Mouse (Mus musculus): ENCODE results near the gene Fam173a. TPM values are rescaled to one million over a fixed set of nuclear protein-coding genes. Genes with fewer than 3 reads are reported as not detected.

Fam173a gene
- polyA plus RNA-seq, 1 experiment, result 135 TPM

GRCm38 (mm10) chr17:25785281-25785745, 7.4 kb downstream of the Fam173a start, which contains the start of gene Haghl:
Haghl (minus strand) TSS chr17:25785673.
- Histone ChIP-seq H3K36me3 (ENCODE audit: control insufficient read depth, insufficient read depth, low read length) (peaks cover 22% of the 10 kb centered on the region), H3K4me1 (ENCODE audit: control insufficient read depth, insufficient read depth, insufficient read length, low read length) (peaks cover 3% of the 10 kb centered on the region; the same call in 1 of the 2 replicates), H3K4me3 (ENCODE audit: low read depth, low read length) (peak within 1 kb of the TSS; percentile 67), H3K27ac (ENCODE audit: insufficient read depth, low read depth, low read length) (no peak within 1 kb of the TSS), H3K27me3 (ENCODE audit: control insufficient read depth, insufficient read depth, low read length) (no peaks in the 10 kb centered on the region)
- TF ChIP-seq POLR2A (IDR thresholded peaks at IDR 0.05; ENCODE audit: low read depth, low read length) (no peak), CTCF (IDR thresholded peaks at IDR 0.05; ENCODE audit: extremely low read depth, insufficient read length, insufficient replicate concordance, low read depth, low read length) (no peak)
- under 1% methylated on average over 23 of the region's 23 CpGs for WGBS

GRCm38 (mm10) chr17:25783861-25784574, 8.7 kb downstream of the Fam173a start:
- 82% methylated on average over 15 of the region's 15 CpGs for WGBS
- Histone ChIP-seq H3K4me3 (ENCODE audit: low read depth, low read length) (no peak overlapping the region), H3K27ac (ENCODE audit: insufficient read depth, low read depth, low read length) (no peak overlapping the region), H3K27me3 (ENCODE audit: control insufficient read depth, insufficient read depth, low read length) (no peaks in the 10 kb centered on the region), H3K4me1 (ENCODE audit: control insufficient read depth, insufficient read depth, insufficient read length, low read length) (peaks cover 3% of the 10 kb centered on the region; the same call in 1 of the 2 replicates), H3K36me3 (ENCODE audit: control insufficient read depth, insufficient read depth, low read length) (peaks cover 31% of the 10 kb centered on the region)
- TF ChIP-seq CTCF (IDR thresholded peaks at IDR 0.05; ENCODE audit: extremely low read depth, insufficient read length, insufficient replicate concordance, low read depth, low read length) (no peak), POLR2A (IDR thresholded peaks at IDR 0.05; ENCODE audit: low read depth, low read length) (no peak)

- Histone ChIP-seq H3K4me3 (ENCODE audit: low read depth, low read length) (no peak overlapping the region), H3K27me3 (ENCODE audit: control insufficient read depth, insufficient read depth, low read length) (no peaks in the 10 kb centered on the region), H3K27ac (ENCODE audit: insufficient read depth, low read depth, low read length) (no peak overlapping the region), H3K36me3 (ENCODE audit: control insufficient read depth, insufficient read depth, low read length) (peaks cover 34% of the 10 kb centered on the region), H3K4me1 (ENCODE audit: control insufficient read depth, insufficient read depth, insufficient read length, low read length) (peaks cover 3% of the 10 kb centered on the region; the same call in 1 of the 2 replicates)
- TF ChIP-seq CTCF (IDR thresholded peaks at IDR 0.05; ENCODE audit: extremely low read depth, insufficient read length, insufficient replicate concordance, low read depth, low read length) (no peak), POLR2A (IDR thresholded peaks at IDR 0.05; ENCODE audit: low read depth, low read length) (no peak)
- 56% methylated on average over 7 of the region's 7 CpGs for WGBS
These were observed 9.6 kb downstream of the Fam173a start for GRCm38 (mm10) chr17:25783086-25783485.

GRCm38 (mm10) chr17:25781339-25781738, 11.4 kb downstream of the Fam173a start:
- no peak overlapping the region for H3K4me3 ChIP-seq (ENCODE audit: low read depth, low read length)
- H3K27me3 ChIP-seq (ENCODE audit: control insufficient read depth, insufficient read depth, low read length), result no peaks in the 10 kb centered on the region
- peaks cover 46% of the 10 kb centered on the region for H3K36me3 ChIP-seq (ENCODE audit: control insufficient read depth, insufficient read depth, low read length)
- WGBS, result 73% methylated on average over 6 of the region's 6 CpGs
- H3K27ac ChIP-seq (ENCODE audit: insufficient read depth, low read depth, low read length), result no peak overlapping the region
- H3K4me1 ChIP-seq (ENCODE audit: control insufficient read depth, insufficient read depth, insufficient read length, low read length), result peaks cover 3% of the 10 kb centered on the region; the same call in 1 of the 2 replicates
- TF ChIP-seq CTCF (IDR thresholded peaks at IDR 0.05; ENCODE audit: extremely low read depth, insufficient read length, insufficient replicate concordance, low read depth, low read length) (no peak), POLR2A (IDR thresholded peaks at IDR 0.05; ENCODE audit: low read depth, low read length) (no peak)

- Histone ChIP-seq H3K27ac (ENCODE audit: insufficient read depth, low read depth, low read length) (no peak overlapping the region), H3K4me3 (ENCODE audit: low read depth, low read length) (no peak overlapping the region), H3K27me3 (ENCODE audit: control insufficient read depth, insufficient read depth, low read length) (no peaks in the 10 kb centered on the region), H3K36me3 (ENCODE audit: control insufficient read depth, insufficient read depth, low read length) (peaks cover 46% of the 10 kb centered on the region), H3K4me1 (ENCODE audit: control insufficient read depth, insufficient read depth, insufficient read length, low read length) (peaks cover 7% of the 10 kb centered on the region; the same call in 1 of the 2 replicates)
- WGBS, result 96% methylated on average over 5 of the region's 5 CpGs
- TF ChIP-seq CTCF (IDR thresholded peaks at IDR 0.05; ENCODE audit: extremely low read depth, insufficient read length, insufficient replicate concordance, low read depth, low read length) (no peak), POLR2A (IDR thresholded peaks at IDR 0.05; ENCODE audit: low read depth, low read length) (no peak)
These were observed 14.8 kb downstream of the Fam173a start for GRCm38 (mm10) chr17:25777948-25778347.

- TF ChIP-seq POLR2A (IDR thresholded peaks at IDR 0.05; ENCODE audit: low read depth, low read length) (no peak), CTCF (IDR thresholded peaks at IDR 0.05; ENCODE audit: extremely low read depth, insufficient read length, insufficient replicate concordance, low read depth, low read length) (no peak)
- WGBS, result 78% methylated on average over 10 of the region's 10 CpGs
- Histone ChIP-seq H3K4me3 (ENCODE audit: low read depth, low read length) (no peak overlapping the region), H3K4me1 (ENCODE audit: control insufficient read depth, insufficient read depth, insufficient read length, low read length) (peaks cover 7% of the 10 kb centered on the region; the same call in 1 of the 2 replicates), H3K36me3 (ENCODE audit: control insufficient read depth, insufficient read depth, low read length) (peaks cover 28% of the 10 kb centered on the region), H3K27ac (ENCODE audit: insufficient read depth, low read depth, low read length) (no peak overlapping the region), H3K27me3 (ENCODE audit: control insufficient read depth, insufficient read depth, low read length) (no peaks in the 10 kb centered on the region)
These were observed 17.2 kb downstream of the Fam173a start for GRCm38 (mm10) chr17:25775318-25776062.
